Mouse (Mus musculus) kidney, postnatal 25 days (tissue): ENCODE data around the gene Gm36245.
"Not testable (repeated sequence)": the region's sequence is repeated elsewhere in the genome, so short reads cannot be mapped to it uniquely, and the experiment has no call there.

Experiments used
- DNase-seq, 2 experiments: peaks; one replicate each; pipeline ENCODE4 v3.0.0; 2021; ENCODE audit warnings: mixed read lengths in 2 of 2

Gm36245 gene

DNA sequence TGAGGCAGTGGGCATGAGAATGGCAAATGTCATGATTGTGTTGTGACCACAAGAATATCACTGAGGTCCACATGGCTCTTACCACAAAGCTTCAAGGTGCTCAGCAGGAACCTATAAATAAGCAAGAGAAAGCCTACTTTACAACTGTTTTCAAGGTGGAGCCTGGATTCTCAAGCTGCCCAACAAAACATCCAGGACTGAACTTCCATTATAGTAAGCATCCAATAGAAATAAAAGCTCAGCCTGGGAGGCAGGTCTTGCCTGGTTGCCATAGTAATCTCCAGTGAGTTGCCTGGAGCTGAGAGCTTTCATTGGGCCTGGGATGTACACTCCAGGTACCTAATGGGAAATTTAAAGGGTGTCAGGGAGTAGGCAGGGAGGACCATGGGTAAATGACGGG, at the start of gene Gm36245:
TSS of gene Gm36245 (plus strand) at position 301 of the 400 bp plus-strand sequence.
- DNase-seq = no peak

- no peak for DNase-seq
Observed at GRCm38 (mm10) chr15:77561792-77562191, 37.3 kb upstream of the Gm36245 start, which contains the start of gene 1700025B11Rik. Gene 1700025B11Rik (minus strand): TSS chr15:77561892.

GRCm38 (mm10) chr15:77563219-77563618, 35.8 kb upstream of the Gm36245 start:
- no peak for DNase-seq

GRCm38 (mm10) chr15:77578801-77579200, 20.3 kb upstream of the Gm36245 start:
- DNase-seq = no peak

DNA sequence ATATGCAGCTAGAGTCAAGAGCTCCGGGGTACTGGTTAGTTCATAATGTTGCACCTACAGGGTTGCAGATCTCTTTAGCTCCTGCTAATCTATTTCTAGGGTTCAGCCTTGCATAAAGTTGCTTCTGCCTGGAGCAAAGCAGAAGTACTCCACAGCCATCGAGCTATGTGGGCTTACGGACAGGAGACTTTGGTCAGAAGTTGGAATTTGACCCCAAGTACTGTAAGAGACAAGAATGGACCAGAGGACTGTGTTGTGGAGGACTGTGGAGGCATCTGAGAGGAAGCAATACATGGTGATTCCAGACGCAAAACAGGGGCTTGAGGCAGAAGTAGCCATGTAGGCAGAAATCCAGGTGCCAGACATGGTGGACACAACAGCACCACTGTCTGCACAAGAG, 19.7 kb upstream of the Gm36245 start:
- no peak for DNase-seq

GRCm38 (mm10) chr15:77581681-77582080, 17.4 kb upstream of the Gm36245 start:
- peak; percentile 45 to 71 for DNase-seq

DNA sequence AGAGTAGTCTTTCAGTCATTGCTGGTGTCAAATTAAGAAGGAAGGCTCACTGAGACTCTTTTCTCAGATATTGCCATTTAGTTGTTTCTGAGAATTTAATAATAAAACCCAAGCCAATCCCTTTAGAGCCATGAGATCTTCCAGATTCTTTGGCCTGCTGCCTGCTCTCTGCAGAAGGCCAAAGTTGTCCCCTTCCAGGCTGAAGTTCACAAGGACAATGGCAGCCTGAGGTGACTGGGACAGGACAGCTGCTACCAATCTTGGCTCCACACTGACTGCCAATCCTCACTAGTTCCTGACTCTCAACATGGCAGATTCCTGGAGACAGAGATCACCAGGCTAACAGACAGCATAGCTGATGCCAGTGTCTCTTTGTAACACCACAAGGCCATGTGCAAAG, 12.0 kb upstream of the Gm36245 start:
- DNase-seq = peak in 1 of 2 experiments; percentile 26

DNA sequence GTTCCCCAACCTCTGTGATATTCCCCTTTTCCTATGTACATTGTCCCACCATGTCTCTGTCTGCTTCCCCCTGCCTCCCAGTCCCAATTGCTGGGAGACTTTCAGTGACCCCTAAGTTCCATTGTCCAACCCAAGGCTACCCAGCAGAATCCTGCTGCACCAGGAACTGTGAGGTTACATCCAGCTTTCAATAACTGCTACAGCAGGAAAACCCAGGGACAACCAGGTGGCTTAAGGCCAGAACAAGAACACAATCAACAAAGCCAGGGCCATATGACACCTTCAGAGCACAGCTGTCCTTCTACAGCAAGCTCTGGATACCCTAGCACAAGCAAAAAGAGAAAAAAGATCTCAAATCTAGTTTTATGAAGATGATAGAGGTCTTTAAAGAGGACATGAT, 10.1 kb upstream of the Gm36245 start:
- DNase-seq = no peak

- peak in 1 of 2 experiments; percentile 11 for DNase-seq
Observed at GRCm38 (mm10) chr15:77590881-77591280, 8.2 kb upstream of the Gm36245 start.

DNA sequence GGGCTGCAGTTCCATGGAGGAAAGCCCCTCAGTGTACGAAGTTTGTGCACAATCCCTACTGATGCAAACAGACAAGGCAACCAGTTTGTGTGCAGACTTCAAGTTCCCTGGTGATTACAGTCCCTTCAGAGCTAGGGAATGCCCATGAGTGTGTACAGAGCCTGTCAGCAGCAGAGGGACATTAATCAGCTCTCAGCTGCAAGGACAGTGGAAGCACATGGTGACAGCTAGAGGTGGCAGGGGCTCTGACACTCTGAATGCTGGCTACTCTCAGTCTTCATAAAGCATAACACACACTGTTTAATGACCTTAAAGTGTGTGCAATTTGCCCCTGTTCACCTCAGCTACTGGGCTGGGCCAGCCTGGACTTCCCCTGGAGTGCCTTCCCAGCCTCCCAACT, 5.5 kb upstream of the Gm36245 start:
- DNase-seq = no peak

GRCm38 (mm10) chr15:77595961-77596360, 3.1 kb upstream of the Gm36245 start, which contains the start of gene Apol10b:
Gene Apol10b (minus strand): TSS chr15:77596125.
- DNase-seq = no peak

DNA sequence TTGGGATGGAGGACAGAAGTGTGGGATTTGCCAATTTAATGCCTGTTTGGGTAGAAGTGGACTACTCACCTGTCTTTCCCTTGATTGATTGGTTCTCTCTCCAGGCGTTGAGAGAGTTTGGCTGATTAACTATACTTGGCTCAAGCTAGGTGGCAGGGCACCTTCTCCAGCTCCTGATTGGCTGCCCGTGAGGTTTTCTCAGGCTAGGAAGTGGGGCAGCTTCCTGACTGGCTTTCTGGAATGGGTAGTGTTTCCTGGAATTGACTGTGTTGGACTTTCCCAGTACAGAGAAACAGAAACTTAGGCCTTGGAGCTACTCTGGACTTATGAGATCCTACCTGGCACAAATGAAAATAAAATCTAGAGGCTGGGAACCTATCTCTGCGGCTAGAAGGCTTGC, 629 bp upstream of the Gm36245 start:
- peak; percentile 21 to 73 for DNase-seq

DNA sequence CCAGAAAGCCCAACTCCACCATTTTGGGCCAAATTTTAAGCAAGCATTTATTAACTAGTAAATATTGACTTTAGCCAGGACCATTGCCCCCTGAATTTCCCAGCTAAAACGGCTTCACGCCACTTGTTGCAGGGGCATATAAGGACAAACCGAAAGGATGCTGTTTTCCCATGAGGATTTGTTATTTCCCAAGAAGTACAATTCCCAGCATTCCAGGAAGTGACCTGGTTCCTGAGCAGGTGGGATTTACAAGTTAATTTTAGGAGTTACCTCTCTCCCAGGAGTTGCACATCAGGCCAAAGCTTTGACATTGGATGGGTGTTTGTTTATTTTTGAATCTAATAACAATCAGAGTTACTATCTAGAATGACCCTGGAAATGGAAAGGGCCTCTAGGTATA, 7.0 kb downstream of the Gm36245 start:
- no peak for DNase-seq

- DNase-seq = no peak
Observed at GRCm38 (mm10) chr15:77624710-77625109, 25.7 kb downstream of the Gm36245 start.

DNA sequence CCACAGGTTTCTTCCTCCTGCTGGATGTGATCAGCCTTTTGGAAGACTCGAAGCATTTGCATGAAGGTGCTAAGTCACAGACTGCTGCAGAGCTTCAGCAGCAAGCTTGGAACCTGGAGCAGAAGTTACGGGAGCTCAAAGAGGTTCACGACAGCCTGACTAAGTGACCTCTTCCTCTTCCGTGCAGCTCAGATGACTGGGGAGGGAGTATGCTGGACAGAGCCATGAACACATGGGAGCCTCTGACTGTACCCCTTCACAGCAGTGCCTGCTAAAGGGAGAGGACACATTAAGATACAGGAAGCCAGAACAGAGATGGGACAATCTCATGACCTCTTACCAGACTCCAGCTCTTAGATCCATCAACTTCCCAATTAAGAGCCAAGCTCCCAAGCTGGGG, 27.4 kb downstream of the Gm36245 start:
- DNase-seq = not testable (repeated sequence)

GRCm38 (mm10) chr15:77628647-77629046, 29.6 kb downstream of the Gm36245 start:
- peak in 1 of 2 experiments; percentile 29 for DNase-seq

DNA sequence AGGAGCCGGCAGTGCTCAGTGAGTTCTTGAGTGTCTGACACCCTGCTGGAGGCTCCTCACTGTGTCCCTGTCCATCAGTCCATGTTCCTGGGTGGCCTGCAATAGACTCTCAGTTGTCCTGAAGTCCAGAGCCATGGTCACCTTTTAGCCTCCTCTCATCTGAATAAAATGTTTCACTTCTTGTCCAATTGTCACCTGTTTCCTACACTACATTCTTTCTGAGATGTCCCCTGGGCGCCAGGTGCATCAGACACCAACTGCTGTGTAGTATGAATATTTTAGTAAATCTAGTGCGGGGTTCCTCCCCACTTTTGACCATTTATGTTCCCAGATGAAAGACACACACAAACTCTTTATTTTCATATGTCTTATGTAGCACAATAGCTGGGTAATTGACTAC, 30.8 kb downstream of the Gm36245 start:
- DNase-seq = not testable (repeated sequence)

GRCm38 (mm10) chr15:77643176-77643575, 44.1 kb downstream of the Gm36245 start, which contains the start of gene Apol11b:
Gene Apol11b (minus strand): TSS chr15:77643286.
- not testable (repeated sequence) for DNase-seq

DNA sequence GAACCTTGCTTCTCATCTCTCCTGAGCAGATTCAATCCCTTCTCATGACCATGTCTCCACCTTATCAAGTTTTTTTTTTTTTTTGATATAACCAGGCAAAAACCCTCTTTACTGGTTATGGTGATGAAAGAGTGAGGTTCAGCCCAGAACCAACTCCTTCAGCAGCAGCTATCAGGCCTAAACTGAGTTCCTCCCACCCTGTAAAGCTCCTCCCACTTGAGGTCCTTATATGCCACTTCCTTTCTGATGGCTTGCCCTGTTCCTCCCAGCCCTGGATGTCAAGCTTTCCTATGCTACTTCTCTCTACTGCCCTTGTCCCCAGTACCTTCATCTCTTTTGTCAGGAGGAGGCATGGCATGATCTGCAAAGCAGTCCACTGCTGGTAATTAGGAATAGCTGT, 52.1 kb downstream of the Gm36245 start:
- not testable (repeated sequence) for DNase-seq
